Mouse (Mus musculus) monocyte, adult 2 months (primary cell): ENCODE results near the gene Tmem54.
A peak's percentile ranks its signal among the peaks of the same experiment; 100 is the strongest.

Experiments used
- DNase-seq, 2 experiments: peaks; one replicate each; pipeline ENCODE4 v3.0.0; 2022; ENCODE audit warnings: low spot score in 2 of 2, low read depth in 1 of 2

Gene Tmem54

GRCm38 (mm10) chr4:129128582-129129338 is 23.4 kb downstream of the Tmem54 start:
- no peak for DNase-seq

- DNase-seq, result no peak
Measured at GRCm38 (mm10) chr4:129129387-129129786, 24.0 kb downstream of the Tmem54 start.

- peak in 1 of 2 experiments; percentile 17 for DNase-seq
Measured at GRCm38 (mm10) chr4:129130149-129130548, 24.8 kb downstream of the Tmem54 start.

GRCm38 (mm10) chr4:129130755-129131303 is 25.5 kb downstream of the Tmem54 start:
- no peak for DNase-seq

- peak in 1 of 2 experiments; percentile 34 for DNase-seq
Measured at GRCm38 (mm10) chr4:129134799-129135585, 29.6 kb downstream of the Tmem54 start.

- no peak for DNase-seq
Measured at GRCm38 (mm10) chr4:129135637-129136036, 30.3 kb downstream of the Tmem54 start.

GRCm38 (mm10) chr4:129136189-129136578 is 30.8 kb downstream of the Tmem54 start:
- DNase-seq, result no peak

GRCm38 (mm10) chr4:129136579-129137391 is 31.4 kb downstream of the Tmem54 start, which contains the start of gene Fndc5:
TSS of gene Fndc5 (plus strand) at chr4:129136999.
- DNase-seq, result no peak

GRCm38 (mm10) chr4:129137392-129138321 is 32.3 kb downstream of the Tmem54 start:
- no peak for DNase-seq

- DNase-seq, result no peak
Measured at GRCm38 (mm10) chr4:129139642-129140041, 34.3 kb downstream of the Tmem54 start.

GRCm38 (mm10) chr4:129140808-129141207 is 35.5 kb downstream of the Tmem54 start:
- DNase-seq, result no peak

- no peak for DNase-seq
Measured at GRCm38 (mm10) chr4:129141560-129142438, 36.5 kb downstream of the Tmem54 start.

GRCm38 (mm10) chr4:129142439-129143045 is 37.2 kb downstream of the Tmem54 start:
- DNase-seq, result no peak

- no peak for DNase-seq
Measured at GRCm38 (mm10) chr4:129143509-129143908, 38.2 kb downstream of the Tmem54 start.

- DNase-seq, result no peak
Measured at GRCm38 (mm10) chr4:129144401-129145367, 39.3 kb downstream of the Tmem54 start.

GRCm38 (mm10) chr4:129145411-129145810 is 40.1 kb downstream of the Tmem54 start:
- DNase-seq, result no peak

- DNase-seq, result no peak
Measured at GRCm38 (mm10) chr4:129145943-129146342, 40.6 kb downstream of the Tmem54 start.
